Mouse (Mus musculus) cerebellum, adult 8-10 months (tissue): Measurements from ENCODE around the gene Smndc1.

Source experiments
- DNase-seq: peaks from one replicate; pipeline ENCODE4 v3.0.0; 2022

Smndc1 gene

DNA sequence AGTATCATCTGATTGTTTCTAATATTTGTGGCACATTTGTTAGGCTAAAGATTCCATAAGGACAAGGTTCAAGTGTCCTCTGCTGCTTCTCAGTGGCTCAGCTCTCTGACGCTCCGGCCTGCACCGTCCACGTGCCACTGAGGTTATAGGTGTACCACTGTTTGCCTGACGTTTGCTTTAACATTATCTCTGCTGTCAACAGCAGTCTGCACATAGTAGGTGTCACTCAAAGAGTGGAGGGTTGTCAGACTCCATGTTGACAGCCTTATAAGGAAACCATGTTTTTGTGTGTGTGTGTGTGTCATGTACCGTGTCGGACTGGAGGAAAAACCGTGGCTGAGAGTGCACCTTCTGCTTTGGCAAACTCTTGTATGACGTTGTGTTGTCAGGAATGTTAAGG, 55.1 kb downstream of the Smndc1 start:
- DNase-seq: no peak

GRCm38 (mm10) chr19:53333730-53334129, 56.6 kb downstream of the Smndc1 start:
- no peak for DNase-seq

DNA sequence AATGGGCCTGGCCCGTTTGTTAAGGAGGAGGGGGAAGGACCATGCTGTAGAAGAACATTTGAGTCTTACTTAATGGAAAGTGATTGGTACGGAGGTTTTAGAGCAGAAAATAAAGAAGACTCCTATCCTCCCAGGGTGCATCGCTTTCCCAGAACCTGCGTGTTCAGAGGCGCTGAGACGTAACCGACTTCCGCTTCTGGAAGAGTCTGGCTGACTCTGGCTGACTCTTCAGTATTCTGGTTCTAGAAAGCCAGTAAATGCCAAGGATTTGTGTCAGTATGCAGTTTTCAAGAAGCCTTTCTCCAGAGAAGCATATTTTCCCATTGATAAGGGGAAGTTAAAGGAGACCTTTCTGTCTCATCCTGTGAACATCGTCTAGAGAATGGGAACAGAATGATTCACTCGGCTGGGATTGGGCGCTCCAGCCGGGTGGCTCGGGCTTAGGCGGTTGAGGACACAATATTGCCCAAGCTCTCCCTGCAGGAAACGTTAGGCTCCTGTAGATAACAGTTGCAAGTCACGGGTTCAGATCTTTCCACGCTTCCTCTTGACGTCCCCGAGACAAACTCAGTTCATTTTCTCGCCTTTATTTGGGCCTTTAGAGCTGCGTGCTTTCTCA, 58.4 kb downstream of the Smndc1 start:
- DNase-seq: no peak

DNA sequence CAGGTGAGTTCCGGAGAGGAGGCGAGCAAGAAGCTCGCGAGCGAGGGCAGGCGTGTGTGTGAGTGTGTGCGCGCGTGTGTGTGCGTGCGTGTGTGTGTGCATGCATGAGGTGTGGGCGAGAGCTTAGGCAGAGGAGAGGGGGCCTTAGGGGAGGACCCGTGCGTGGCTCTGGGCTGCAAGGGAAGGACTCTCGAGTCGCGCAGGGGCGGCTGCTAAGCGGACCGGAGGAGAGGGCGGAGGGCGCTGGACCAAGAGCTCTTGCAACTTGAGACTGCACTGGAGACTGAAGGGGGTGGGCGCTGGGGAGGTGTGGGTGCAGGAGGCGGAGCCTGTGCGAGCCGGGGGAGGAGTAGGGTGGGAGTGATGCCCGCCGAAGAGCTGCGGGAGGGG, 60.4 kb downstream of the Smndc1 start:
- DNase-seq: peak; percentile 71
